Mouse (Mus musculus) gastrocnemius, adult 2 months (tissue): ENCODE measurements around the gene Hs3st1. TPM values are rescaled to one million over a fixed set of nuclear protein-coding genes. Genes with fewer than 3 reads are reported as not detected.
"Not testable (repeated sequence)": the region's sequence is repeated elsewhere in the genome, so short reads cannot be mapped to it uniquely, and the experiment has no call there.

Source experiments
- DNase-seq: peaks from one replicate; pipeline ENCODE4 v3.0.0; 2022
- H3K27ac ChIP-seq: fragments of 200-600 bp; 2 replicates; pipeline ENCODE4 v1.8.1; 2022; ENCODE audit warnings: mild to moderate bottlenecking
- H3K4me3 ChIP-seq: fragments of 200-600 bp; 2 replicates; pipeline ENCODE4 v1.8.1; 2022; ENCODE audit warnings: mild to moderate bottlenecking, moderate library complexity
- CTCF ChIP-seq: fragments of 200-600 bp; IDR thresholded peaks from 2 replicates; pipeline ENCODE4 v1.8.1; 2022; ENCODE audit warnings: antibody characterized with exemption, mild to moderate bottlenecking, moderate library complexity
- intact Hi-C: fragments of 180-260 bp; cut with DNase I; formaldehyde crosslinking; loops from one replicate; pipeline ENCODE4 v1.15.1; 2025
- long read RNA-seq, 2 experiments: library from polyadenylated mRNA; stranded (forward); transcript quantifications; one replicate each; pipeline ENCODE4 v2.0.0; 2021
- total RNA-seq, 2 experiments: library from RNA; stranded (reverse); gene quantifications; 2 replicates each; pipeline ENCODE4 v1.2.3; 2021

Gene Hs3st1
- total RNA-seq = 1 to 10 TPM; 1.2 to 2.0 TPM
- long read RNA-seq, experiment 1, partial matches to known transcripts = 0 of 2 reads
- long read RNA-seq, experiment 1, other reads (novel, unspliced or antisense) = 0 of 2 reads
- long read RNA-seq, experiment 2, partial matches to known transcripts = 0 of 3 reads
- long read RNA-seq, experiment 2, other reads (novel, unspliced or antisense) = 0 of 3 reads

DNA sequence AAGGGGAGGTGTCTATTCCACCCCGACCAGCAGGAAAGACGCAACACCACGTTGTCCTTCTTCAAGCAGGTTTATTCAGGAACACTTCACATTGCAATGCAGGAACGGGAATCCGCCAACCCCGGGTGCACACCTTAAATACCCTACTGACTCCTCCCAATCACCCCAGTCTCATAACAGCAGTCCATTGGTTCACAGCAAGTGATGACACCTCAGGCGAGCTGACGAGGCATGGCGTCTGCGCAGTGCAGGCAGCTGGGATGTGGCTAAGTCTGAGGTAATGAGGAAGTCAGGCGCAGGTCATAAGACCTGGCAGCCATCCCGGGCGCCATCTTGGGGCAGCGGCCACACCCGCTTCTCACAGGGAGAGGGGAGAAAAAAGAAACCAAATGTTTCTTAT, at the start of gene Hs3st1:
TSS of gene Hs3st1 (minus strand) at position 101 of the 400 bp plus-strand sequence.
- DNase-seq, H3K4me3 ChIP-seq, H3K27ac ChIP-seq, intact Hi-C loops: not testable (repeated sequence)

DNA sequence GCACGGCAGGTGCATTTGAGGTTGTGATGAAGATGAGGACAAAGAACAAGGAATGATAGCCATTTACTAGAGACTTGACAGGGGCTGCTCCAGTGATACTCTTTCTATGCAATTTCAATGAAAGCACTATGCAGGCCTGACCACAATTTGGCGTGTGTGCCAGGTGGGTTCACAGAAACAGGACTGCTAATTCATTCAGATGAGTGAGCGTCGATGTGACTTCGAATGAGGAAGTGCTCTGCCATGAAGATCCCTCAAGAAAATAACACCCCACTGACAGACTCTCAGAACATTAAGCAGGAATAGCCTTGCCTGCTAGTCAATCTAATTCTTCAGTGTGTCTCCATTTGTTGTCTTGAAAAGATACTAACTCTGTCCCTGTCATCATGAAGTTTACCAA, 49.4 kb upstream of the Hs3st1 start:
- no peak overlapping the region for H3K27ac ChIP-seq
- H3K4me3 ChIP-seq = no peak overlapping the region
- intact Hi-C loops = no loop called here
- no peak for TF ChIP-seq CTCF
- DNase-seq = no peak

DNA sequence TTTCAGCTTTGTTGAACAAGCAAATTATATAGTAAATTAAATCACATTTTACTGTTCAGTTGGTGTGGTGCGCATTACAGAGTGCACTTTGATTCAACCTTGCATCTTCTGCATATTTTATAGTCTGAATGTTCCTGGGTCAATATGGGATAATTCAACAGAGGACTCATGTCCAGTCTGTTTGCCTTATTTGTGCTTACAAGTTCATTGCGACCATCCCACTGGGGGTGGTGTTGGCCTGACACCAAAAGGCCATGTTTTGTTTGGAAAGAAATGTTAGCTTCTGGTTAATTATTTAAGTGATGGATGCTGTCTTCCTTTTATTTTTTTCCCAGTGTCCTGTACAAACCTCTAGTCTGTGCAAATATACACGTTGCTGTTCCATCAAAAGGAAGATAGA, 48.7 kb upstream of the Hs3st1 start:
- TF ChIP-seq CTCF = no peak
- H3K27ac ChIP-seq = no peak overlapping the region
- intact Hi-C loops = no loop called here
- no peak overlapping the region for H3K4me3 ChIP-seq
- DNase-seq = no peak

DNA sequence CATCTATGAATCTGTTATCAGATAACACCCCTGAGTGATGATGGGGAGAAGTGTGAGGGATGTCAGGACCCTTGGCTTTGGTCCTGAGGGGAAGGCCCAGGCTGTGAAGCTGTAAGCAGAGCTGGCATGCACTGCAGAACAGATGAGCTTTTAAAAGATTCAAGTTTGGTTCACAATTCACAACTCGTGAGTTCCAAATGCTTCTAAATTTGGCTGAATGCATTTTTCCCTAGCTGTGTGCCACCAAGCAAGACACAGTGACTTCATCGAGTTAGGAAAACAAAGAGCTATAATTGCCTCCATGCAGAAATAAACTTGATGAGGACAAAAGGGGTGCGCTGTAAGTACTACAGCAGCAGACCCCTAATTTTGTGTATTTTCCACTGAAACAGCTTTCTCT, 48.2 kb upstream of the Hs3st1 start:
- TF ChIP-seq CTCF = no peak
- intact Hi-C loops = no loop called here
- H3K4me3 ChIP-seq = no peak overlapping the region
- no peak overlapping the region for H3K27ac ChIP-seq
- no peak for DNase-seq

DNA sequence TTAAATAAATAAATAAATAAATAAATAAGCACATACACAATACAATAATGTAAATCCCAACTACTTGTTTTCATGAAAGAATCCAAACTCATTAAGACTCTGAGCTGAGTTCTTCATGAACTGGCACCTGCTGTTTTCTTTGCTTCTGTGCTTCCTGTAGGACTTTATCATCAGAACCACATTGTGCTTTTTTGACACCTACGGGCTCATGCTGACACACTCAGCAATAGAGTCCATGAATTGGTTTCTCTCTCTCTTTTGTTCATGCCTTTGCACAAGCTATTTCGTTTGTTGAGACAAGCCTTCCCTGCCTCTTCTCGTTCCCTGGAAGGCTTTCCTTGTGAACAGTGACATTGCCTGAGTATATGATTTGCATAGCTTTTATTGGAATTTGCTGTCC, 46.8 kb upstream of the Hs3st1 start:
- H3K4me3 ChIP-seq = no peak overlapping the region

DNA sequence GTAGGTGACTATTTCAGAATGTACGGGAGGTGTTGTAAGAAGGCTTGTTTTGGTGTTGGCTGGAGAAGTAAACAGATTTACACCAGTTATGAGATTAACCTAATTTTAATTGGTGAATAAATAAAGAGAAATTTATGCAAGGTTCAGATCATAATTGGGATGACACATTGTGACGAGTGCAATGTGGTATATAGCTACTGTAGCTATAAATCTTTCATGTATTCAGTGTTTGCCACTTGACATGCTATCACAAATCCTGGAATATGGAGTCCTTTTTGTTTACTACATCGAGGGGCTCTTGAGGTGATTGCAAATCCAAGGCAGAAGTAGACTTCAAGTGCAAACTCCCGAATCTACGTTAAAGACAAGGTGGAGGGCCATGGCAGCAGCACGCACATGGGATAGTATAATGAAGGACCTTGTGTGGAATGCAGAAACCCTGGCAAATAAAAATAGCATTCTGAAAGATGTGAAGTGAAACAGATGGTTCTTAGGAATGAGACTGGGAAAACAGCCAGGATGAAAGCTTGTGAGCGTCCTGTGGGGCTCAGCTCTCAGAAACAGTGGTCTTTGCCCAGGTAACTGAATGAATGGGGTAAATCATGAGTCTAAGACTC, 21.9 kb upstream of the Hs3st1 start:
- Histone ChIP-seq H3K27ac (no peak overlapping the region), H3K4me3 (no peak overlapping the region)
- intact Hi-C loops = no loop called here
- no peak for TF ChIP-seq CTCF
- no peak for DNase-seq

More for the DNA sequence above, 46.8 kb upstream of the Hs3st1 start:
- no peak overlapping the region for H3K27ac ChIP-seq
- DNase-seq = no peak
- intact Hi-C loops = no loop called here
- TF ChIP-seq CTCF = no peak

DNA sequence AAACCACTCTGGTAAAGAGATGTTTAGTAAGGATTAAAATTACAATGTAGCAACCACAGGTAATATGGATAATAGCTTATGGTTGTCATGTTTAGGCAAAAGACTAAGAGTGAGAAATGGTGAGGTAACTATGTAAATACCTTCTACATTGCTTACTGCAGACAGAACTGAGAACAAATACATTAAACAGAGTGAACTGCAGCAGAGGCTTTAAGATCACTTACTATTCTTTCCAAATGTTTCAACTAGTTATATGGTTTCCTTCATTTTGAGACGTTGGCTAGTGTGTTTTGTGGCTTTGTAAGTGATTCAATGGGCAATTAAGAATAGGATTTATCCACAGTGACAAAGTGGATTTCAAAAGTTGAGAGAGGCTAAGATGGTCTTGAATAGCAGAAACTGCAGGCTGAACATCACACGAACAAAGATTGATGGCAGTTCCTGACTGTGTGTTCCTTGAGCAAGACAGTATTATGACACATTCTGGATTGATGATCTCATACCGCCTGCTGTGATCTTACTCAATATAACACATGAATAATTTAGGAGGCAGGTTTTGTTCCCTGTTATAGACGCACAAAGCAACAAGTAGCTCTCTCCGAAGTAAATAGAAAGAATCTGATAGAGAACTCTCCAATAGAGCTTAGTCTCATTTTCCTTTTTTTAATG, 16.5 kb upstream of the Hs3st1 start:
- H3K27ac ChIP-seq = no peak overlapping the region
- intact Hi-C loops = no loop called here
- TF ChIP-seq CTCF = no peak
- no peak overlapping the region for H3K4me3 ChIP-seq
- no peak for DNase-seq

DNA sequence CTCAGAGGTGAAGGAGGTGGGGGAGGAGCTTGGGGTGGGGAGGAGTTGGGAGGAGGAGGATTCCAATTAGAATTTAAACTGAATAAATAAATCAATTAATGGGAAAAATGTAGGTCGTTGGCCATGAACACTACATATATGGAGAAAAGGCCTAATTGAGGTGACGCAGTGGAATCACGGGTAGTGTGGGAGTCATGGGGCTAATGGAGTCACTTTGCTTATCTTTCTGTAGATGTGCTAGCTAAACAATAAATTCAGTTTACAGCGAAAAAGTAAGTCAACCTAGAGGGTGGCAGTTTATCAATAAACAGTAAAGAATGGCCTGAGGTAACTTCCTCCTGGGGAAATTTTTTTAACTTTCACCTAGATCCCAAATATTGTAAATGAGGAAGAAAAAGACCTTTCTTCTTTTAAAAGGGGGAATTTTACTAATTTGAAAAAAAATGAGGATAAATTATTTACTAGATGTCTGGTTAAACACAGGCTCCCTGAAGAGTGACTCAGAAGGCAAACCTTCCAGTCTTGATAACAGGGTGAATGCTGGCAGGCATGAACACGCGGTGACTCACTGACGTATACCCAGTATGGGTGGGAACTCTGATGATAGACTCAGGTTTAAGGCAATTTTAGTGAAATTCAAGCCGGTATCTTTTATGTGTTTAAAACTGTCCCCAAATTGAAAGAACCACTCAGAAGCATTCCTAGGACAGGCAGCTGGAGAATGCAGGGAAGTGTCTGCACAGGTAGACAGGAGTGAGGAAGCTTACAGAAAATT, 6.6 kb upstream of the Hs3st1 start:
- H3K4me3 ChIP-seq = no peak overlapping the region
- TF ChIP-seq CTCF = no peak
- intact Hi-C loops = no loop called here
- DNase-seq = no peak
- H3K27ac ChIP-seq = no peak overlapping the region

DNA sequence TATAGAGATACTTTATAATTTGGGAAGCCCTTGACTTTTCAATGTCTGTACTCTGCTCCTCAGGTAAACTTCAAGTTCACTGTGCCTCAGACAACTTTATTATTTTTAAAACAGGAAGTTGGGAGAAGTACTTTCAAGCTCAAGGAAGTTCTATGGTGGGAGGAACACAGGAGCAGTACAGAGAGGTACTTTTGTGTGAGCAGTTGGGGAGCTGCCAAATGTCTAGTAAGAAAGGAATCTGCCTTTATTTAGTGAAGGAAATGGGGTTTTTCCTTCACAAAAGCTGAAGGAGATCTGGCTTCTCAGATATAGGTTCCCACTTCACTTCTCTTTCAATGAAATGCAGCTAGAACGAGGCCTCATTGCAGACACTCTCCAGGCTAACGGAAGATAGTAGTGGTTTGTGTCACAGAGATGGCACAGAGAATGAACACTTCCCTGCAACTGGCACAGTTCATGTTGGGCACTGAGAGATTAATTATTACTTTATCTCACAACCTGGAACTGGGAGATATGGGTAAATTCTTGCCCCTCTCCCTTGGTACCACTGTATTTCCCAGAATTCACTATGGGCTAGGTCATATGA, 3.7 kb upstream of the Hs3st1 start:
- TF ChIP-seq CTCF = no peak
- intact Hi-C loops = no loop called here
- no peak overlapping the region for H3K4me3 ChIP-seq
- H3K27ac ChIP-seq = no peak overlapping the region
- no peak for DNase-seq

DNA sequence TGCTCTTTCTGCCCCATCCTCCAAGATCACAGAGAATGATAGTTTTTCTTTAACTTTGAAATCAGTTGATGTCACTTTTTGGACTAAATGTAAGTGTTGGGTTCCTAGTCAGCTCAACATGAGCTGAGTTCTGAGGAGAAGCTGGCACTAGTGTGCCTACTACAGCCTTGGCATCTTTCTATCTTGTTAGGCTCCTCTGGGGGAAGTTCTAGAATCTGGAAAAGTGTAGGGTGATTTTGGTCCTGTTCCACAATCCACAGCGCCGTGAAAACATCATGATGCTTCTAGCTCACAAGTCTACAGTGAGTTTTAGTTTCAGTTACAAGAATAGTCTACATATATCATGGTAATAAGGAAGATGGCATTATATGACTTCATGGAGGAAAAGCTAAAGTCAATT, 18.4 kb downstream of the Hs3st1 start:
- Histone ChIP-seq H3K27ac (no peak overlapping the region), H3K4me3 (no peak overlapping the region)
- no peak for TF ChIP-seq CTCF
- intact Hi-C loops = no loop called here
- no peak for DNase-seq

DNA sequence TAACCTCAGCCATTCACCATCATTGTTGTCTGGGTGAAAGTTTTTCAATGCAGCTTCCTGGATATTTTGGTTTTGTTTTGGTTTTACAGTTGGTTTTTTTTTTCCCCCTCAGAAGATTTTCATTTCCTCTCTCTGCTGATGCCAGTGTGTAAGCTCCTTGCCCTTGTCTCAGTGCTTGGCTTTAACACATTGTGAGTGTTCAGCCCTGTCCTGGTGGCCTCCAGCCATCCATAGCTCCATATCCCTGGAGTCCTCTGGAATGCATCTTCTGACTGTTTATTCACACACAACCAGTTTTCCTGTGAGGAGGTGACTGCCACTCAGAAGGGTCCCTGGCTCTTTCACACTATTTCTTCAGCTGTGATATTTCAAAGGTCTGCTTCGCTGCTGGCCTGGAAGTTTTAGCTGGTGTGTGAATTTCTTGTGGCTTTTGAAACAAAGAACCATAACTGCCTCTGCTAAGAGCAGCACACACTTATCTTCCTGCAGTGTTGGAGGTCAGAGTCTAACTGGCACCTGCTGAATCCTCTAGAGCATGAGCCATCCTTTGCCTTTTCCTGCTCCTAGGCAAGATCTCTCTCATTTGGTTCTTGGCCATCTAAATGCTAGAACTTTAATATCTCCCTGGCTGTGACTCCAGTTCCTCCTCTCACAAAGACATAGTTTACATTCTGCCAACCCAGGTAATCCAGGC, 21.4 kb downstream of the Hs3st1 start:
- no peak for TF ChIP-seq CTCF
- no peak overlapping the region for H3K4me3 ChIP-seq
- no peak for DNase-seq
- intact Hi-C loops = no loop called here
- H3K27ac ChIP-seq = no peak overlapping the region

DNA sequence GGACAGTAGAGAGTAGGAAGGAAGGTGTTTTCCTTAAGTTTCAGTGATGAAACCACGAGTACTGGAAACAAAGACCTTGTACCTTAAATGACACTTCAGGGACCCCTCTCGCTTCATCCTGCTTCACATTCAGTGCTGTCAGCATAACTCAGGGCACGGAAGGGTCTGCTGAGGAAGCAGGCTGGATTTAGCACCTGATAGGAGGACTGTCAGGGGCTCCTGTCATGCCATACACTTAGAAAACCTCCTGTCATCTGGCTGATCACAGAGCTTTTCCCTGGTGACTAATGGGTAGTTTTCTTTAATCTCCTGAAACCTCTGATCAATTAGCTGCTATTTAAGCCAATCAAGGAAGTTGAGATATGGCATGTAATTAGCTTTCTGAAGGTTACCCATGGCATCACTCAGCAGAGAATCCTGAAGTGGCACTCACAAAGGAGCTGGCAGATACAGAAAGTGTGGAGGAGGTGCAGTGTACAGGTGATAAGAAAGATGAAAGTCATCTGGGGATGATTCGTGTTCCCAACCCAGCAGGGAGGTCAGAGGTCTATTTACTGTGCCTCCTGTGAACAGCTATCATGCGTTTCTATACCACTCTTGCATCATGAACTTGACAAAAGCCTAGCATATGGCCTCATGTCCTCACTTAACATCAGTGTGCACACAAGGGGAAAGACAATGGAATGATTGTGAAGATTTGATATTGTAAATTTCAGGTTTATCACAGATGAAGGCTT, 22.1 kb downstream of the Hs3st1 start:
- DNase-seq = no peak
- intact Hi-C loops = no loop called here
- TF ChIP-seq CTCF = no peak
- H3K4me3 ChIP-seq = no peak overlapping the region
- H3K27ac ChIP-seq = no peak overlapping the region
